Mouse (Mus musculus) liver, adult 2 months (tissue): ENCODE results near the gene Morc2a. TPM values are rescaled to one million over a fixed set of nuclear protein-coding genes. Genes with fewer than 3 reads are reported as not detected.

Experiments used
- DNase-seq: peaks from one replicate; pipeline ENCODE4 v3.0.0-alpha.2; 2011; ENCODE audit warnings: low read depth, low spot score; ENCODE audit errors: extremely low read depth
- H3K27ac ChIP-seq: fragments of 200-500 bp; replicated peaks from 2 replicates; pipeline ENCODE4 v1.5.1; 2012; ENCODE audit warnings: low read depth, mild to moderate bottlenecking, control low read depth, inconsistent platforms, low read length; ENCODE audit not compliant: insufficient read depth
- H3K27me3 ChIP-seq: fragments of 200-500 bp; 2 replicates; pipeline ENCODE4 v1.6.1; 2012; ENCODE audit warnings: mild to moderate bottlenecking, moderate library complexity, low read length, inconsistent platforms; ENCODE audit not compliant: control insufficient read depth, insufficient read depth
- H3K36me3 ChIP-seq: fragments of 200-500 bp; 2 replicates; pipeline ENCODE4 v1.6.1; 2012; ENCODE audit warnings: low read length, inconsistent platforms; ENCODE audit not compliant: control insufficient read depth, insufficient read depth
- H3K4me1 ChIP-seq: fragments of 200-500 bp; 2 replicates; pipeline ENCODE4 v1.6.1; 2011; ENCODE audit warnings: low read length; ENCODE audit not compliant: control insufficient read depth, insufficient read depth
- H3K4me3 ChIP-seq: fragments of 200-500 bp; 2 replicates; pipeline ENCODE4 v1.5.1; 2011; ENCODE audit warnings: low read depth, mild to moderate bottlenecking, control low read depth, low read length, moderate library complexity; ENCODE audit not compliant: insufficient read depth
- H3K79me2 ChIP-seq: fragments of 200-500 bp; 2 replicates; pipeline ENCODE4 v1.6.1; 2012; ENCODE audit warnings: inconsistent platforms, mild to moderate bottlenecking, low read length, moderate library complexity; ENCODE audit not compliant: control insufficient read depth, insufficient read depth
- H3K9ac ChIP-seq: fragments of 200-500 bp; 2 replicates; pipeline ENCODE4 v1.6.1; 2012; ENCODE audit warnings: low read depth, mild to moderate bottlenecking, control low read depth, inconsistent platforms, low read length
- CTCF ChIP-seq: fragments of 200-500 bp; IDR thresholded peaks from 2 replicates; pipeline ENCODE4 v1.5.1; 2011; ENCODE audit warnings: low read depth, low read length, control low read depth
- POLR2A ChIP-seq: fragments of 200-500 bp; IDR thresholded peaks from 2 replicates; pipeline ENCODE4 v1.6.1; 2011; ENCODE audit warnings: low read length, control low read depth; ENCODE audit not compliant: insufficient read depth; ENCODE audit errors: extremely low read depth
- WGBS: fragments of 180-500 bp; shearing (Covaris S2); methylation state at CpG from one replicate; pipeline ENCODE4 v1.1.7; 2018; 5-methylcytosine and 5-hydroxymethylcytosine counted together
- polyA plus RNA-seq: library from polyadenylated mRNA; depleted of rRNA; stranded (reverse); fragments of >200 nt; gene quantifications from 2 replicates; pipeline ENCODE4 v1.2.3, GENCODE M21; 2012
- total RNA-seq: library from RNA; depleted of rRNA; stranded (reverse); fragments of >200 nt; gene quantifications from 2 replicates; pipeline ENCODE4 v1.2.3, GENCODE M21; 2014

The Morc2a gene
- total and polyA plus RNA-seq, 2 experiments: 5.0 to 8.2 TPM

GRCm38 (mm10) chr11:3661964-3662363, 13.0 kb downstream of the Morc2a start:
- Histone ChIP-seq H3K27ac (no peak overlapping the region), H3K4me3 (no peak overlapping the region), H3K36me3 (peaks cover 42% of the 10 kb centered on the region), H3K27me3 (no peaks in the 10 kb centered on the region), H3K79me2 (no peaks in the 10 kb centered on the region), H3K9ac (no peak overlapping the region), H3K4me1 (no peaks in the 10 kb centered on the region)
- TF ChIP-seq CTCF: no peak
- TF ChIP-seq POLR2A: no peak
- DNase-seq: no peak
- WGBS: 95% methylated on average over 2 of the region's 2 CpGs

DNA sequence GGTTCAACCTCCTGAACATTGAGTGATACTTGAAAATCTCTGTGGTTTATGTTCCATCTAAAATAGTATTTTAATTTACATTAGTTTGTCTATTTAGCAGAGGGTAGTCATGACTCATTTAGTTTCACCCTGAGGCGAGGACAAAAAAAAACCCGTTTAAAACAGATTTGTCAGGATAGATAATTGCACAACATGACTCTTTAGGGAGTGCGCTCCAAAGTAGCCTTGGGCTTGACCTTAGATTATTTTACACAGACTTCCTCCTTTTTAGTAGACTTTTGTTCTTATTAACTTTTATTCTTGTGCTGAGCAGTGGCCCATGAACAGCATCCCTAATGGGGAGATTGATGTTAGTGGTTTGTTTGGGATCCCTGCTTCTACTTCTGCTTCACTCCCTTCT, 18.5 kb downstream of the Morc2a start:
- Histone ChIP-seq H3K4me3 (no peak overlapping the region), H3K9ac (no peak overlapping the region), H3K79me2 (no peaks in the 10 kb centered on the region), H3K4me1 (no peaks in the 10 kb centered on the region), H3K36me3 (peaks cover 63% of the 10 kb centered on the region), H3K27me3 (no peaks in the 10 kb centered on the region), H3K27ac (no peak overlapping the region)
- WGBS: 84% methylated on average over 3 of the region's 3 CpGs
- TF ChIP-seq CTCF (no peak), POLR2A (no peak)
- no peak for DNase-seq

DNA sequence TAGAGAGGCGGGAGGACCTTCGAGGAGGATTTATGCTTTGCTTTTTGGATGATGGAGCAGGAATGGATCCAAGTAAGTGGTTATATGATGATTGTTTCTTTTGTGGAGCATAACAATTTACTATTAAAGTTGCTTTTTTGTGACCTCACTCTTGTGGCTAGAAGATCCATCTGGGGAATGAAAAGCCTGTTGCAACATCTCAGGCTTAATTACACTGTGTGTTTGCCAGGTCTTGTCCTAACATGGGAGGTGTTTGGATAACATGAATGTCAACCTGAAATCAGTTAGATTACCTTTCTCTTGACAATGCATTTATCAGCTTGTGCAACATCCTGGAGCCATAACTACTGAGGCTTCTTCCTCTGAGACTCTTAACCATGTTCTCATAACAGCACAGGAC, 19.8 kb downstream of the Morc2a start:
- Histone ChIP-seq H3K4me3 (no peak overlapping the region), H3K27ac (no peak overlapping the region), H3K4me1 (no peaks in the 10 kb centered on the region), H3K36me3 (peaks cover 66% of the 10 kb centered on the region), H3K27me3 (no peaks in the 10 kb centered on the region), H3K79me2 (no peaks in the 10 kb centered on the region), H3K9ac (no peak overlapping the region)
- 90% methylated on average over 2 of the region's 2 CpGs for WGBS
- TF ChIP-seq POLR2A (no peak), CTCF (no peak)
- peak; percentile 66 for DNase-seq

DNA sequence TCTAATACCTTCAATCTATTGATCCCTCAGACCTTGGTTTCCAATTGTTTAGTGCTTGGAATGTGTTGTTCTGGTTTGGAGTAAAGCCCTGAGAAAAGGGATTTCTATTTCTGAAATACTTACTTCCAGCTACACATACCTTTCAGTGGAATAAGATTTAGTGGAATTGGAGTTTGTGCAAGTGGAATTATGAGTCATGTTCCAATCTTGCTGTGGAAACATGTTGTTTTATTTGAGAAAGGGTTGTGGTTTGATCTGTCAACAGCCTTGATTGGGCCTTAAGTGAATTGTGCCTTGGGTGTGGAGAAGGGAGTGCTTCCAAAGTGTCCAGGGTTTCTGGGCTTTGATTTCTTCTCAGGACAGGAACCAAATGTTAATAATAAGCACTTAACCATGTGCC, 20.9 kb downstream of the Morc2a start:
- Histone ChIP-seq H3K27ac (no peak overlapping the region), H3K4me3 (no peak overlapping the region), H3K4me1 (no peaks in the 10 kb centered on the region), H3K27me3 (no peaks in the 10 kb centered on the region), H3K79me2 (no peaks in the 10 kb centered on the region), H3K9ac (no peak overlapping the region), H3K36me3 (peaks cover 66% of the 10 kb centered on the region)
- DNase-seq: no peak
- TF ChIP-seq CTCF (no peak), POLR2A (no peak)

GRCm38 (mm10) chr11:3671000-3671628, 22.1 kb downstream of the Morc2a start:
- Histone ChIP-seq H3K27ac (no peak overlapping the region), H3K27me3 (no peaks in the 10 kb centered on the region), H3K79me2 (no peaks in the 10 kb centered on the region), H3K36me3 (peaks cover 71% of the 10 kb centered on the region), H3K4me1 (no peaks in the 10 kb centered on the region), H3K9ac (no peak overlapping the region), H3K4me3 (no peak overlapping the region)
- no peak for DNase-seq
- WGBS: 100% methylated on average over 1 of the region's 1 CpGs
- TF ChIP-seq CTCF (no peak), POLR2A (no peak)

DNA sequence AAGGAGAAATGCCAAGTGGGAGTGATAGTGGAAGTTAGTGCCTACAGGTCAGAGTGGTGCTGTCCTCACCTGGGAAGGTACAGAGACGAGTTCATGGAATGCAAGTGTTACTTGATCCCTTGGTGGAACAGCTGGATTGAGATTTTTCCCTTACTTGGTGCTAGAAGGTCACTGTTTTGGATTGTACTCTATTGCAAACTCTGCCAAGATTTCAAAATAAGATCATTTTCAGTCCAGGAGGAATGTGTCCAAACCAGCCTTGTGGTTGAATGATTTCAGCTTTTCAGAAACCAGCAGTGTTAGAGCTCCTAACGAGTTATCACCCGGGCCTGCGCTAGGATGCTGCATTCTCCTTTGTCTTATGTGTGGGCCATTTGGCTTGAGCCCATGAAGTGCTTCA, 25.6 kb downstream of the Morc2a start:
- Histone ChIP-seq H3K4me1 (no peaks in the 10 kb centered on the region; the same call in 1 of the 2 replicates), H3K27me3 (no peaks in the 10 kb centered on the region), H3K9ac (no peak overlapping the region), H3K4me3 (no peak overlapping the region), H3K79me2 (no peaks in the 10 kb centered on the region), H3K27ac (no peak overlapping the region), H3K36me3 (peaks cover 84% of the 10 kb centered on the region)
- 92% methylated on average over 4 of the region's 4 CpGs for WGBS
- TF ChIP-seq CTCF (no peak), POLR2A (no peak)
- no peak for DNase-seq
